Mouse (Mus musculus): ENCODE data around the gene Mast1.

The Mast1 gene

GRCm38 (mm10) chr8:84944478-84945160 is 7.5 kb upstream of the Mast1 start:
- no peak for DNase-seq (ENCODE audit: extremely low spot score, low read depth, low spot score)

DNA sequence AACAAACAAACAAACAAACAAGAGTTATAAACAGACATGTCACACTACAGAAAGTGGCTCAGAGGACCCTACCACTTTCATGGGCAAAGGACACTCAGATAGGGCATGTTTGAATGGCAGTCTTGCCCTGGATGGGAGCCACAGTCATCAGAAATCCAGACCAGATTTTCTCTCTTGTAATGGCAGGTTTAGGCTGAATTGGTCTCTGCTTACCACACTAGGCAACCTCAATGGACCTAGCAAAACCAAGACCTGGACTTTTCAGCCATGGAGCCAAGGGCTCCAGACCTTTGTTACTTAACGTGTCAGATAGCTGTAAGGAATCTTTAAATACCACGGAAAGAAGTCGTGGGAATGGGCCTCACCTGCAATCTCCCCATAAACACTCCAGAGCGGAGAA is 6.5 kb upstream of the Mast1 start:
- DNase-seq (ENCODE audit: extremely low spot score, low read depth, low spot score), result no peak

GRCm38 (mm10) chr8:84937620-84938485 is 694 bp upstream of the Mast1 start:
- DNase-seq (ENCODE audit: extremely low spot score, low read depth, low spot score), result no peak

GRCm38 (mm10) chr8:84936041-84936961 is 858 bp downstream of the Mast1 start:
- DNase-seq (ENCODE audit: extremely low spot score, low read depth, low spot score), result no peak

GRCm38 (mm10) chr8:84935489-84935888 is 1.7 kb downstream of the Mast1 start:
- no peak for DNase-seq (ENCODE audit: extremely low spot score, low read depth, low spot score)

- DNase-seq (ENCODE audit: extremely low spot score, low read depth, low spot score), result no peak
Observed at GRCm38 (mm10) chr8:84934860-84935259, 2.3 kb downstream of the Mast1 start.

DNA sequence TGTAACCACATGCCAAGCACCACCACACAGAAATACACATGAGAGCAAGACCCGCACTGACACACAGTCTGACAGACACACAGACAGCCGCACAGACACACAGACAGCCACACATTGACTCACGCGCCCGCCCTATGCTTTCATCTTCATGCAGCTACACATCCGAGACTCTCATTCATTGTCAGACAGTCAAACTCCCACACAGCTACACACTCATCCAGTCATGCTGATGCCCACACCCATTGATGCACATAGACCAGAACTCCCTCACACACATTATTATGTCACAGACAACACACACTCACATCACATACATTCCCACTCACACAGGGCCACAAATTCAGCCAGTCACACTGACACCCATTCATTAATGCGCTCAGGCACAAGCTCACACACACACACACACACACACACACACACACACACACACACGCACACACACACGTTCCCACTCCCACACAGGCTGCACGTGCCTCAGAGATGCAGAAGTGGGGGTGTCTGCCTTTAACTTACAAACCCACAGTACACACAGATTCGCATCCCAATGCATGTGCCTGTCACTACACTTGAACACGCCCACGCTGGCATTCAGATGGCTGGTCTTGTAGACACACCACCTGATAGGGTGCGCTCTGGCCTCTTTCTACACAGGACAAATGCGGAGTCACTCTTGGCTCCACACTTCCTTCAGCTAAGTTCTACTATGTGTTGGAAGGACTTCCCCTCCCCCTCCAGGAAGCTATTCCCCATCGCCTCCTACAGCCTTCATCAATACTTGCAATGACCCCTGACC is 3.2 kb downstream of the Mast1 start:
- no peak for DNase-seq (ENCODE audit: extremely low spot score, low read depth, low spot score)

DNA sequence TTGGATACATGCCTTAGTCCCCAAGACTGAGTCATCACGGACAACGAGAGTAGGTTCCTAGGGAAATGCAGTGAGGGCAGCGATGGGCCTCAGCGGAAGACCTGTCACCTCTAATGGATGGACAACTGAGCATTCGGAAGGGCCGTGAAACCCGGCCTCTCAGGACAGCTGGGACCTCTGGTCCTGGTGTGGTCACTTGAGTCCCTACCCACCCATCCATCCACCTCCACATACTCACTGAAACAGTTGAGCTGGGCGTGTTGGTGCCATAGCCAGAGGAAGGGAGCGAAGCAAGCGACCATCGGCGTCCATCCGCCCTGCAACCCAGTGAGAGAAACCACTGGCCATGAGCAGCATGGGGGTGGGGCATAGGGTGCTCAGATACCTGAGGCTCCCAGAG is 6.6 kb downstream of the Mast1 start:
- DNase-seq (ENCODE audit: extremely low spot score, low read depth, low spot score), result no peak

GRCm38 (mm10) chr8:84928456-84929306 is 8.5 kb downstream of the Mast1 start:
- no peak for DNase-seq (ENCODE audit: extremely low spot score, low read depth, low spot score)

DNA sequence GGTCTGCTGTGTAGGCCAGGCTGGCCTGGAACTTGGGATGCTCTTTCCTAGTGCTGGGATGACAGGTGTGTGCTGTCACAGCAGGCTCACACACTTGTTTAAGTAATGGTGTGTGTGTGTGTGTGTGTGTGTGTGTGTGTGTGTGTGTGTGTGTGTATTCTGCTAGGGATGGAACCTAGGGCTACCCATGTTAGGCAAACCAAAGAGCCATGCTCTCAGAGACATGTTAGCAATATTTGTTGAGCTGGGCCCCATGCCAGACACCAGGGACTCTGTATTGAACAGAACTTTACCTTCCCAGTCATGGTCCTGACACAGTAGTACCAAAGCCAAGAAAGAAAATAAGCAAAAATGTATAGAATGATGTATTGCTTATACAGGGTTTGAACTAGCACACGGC is 9.6 kb downstream of the Mast1 start:
- DNase-seq (ENCODE audit: extremely low spot score, low read depth, low spot score), result no peak

DNA sequence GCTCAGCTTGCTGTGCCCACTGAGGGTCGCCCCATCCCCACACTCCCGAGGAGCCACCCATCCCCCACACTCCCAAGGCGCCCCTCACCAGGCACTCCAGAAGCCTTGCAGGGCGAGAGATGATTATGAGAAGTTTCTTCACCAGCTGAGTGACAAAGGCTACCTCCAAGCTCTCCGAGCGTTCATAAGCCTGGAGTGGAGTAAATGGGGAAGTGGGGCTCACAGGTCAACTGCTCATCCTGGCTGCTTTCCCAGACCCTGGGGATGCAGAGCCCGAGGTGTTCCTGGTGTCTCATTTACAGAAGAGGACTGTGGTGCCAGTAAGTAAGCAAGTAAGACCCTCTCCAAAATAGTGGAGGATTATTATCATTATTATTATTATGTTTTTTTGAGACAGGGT is 11.6 kb downstream of the Mast1 start:
- DNase-seq (ENCODE audit: extremely low spot score, low read depth, low spot score), result no peak

DNA sequence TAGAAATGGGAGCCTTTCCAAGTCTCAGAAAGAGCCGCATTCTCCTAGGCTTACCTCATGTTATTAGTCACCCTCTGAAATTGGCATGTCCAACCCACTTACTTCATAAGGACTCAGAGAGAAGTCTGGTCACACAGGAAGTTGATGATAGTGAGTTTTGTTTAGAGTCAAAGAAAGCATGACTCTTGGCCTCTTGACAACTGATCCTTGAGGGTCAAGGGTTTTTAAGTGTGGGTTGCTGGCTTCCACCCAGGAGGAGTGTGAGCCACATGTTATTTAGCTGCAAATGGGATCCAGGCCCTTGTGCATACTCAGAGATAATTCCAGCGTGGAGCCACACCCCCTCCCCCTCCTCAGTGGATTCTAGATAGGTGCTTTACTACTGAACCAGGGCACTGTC is 15.6 kb downstream of the Mast1 start:
- no peak for DNase-seq (ENCODE audit: extremely low spot score, low read depth, low spot score)

DNA sequence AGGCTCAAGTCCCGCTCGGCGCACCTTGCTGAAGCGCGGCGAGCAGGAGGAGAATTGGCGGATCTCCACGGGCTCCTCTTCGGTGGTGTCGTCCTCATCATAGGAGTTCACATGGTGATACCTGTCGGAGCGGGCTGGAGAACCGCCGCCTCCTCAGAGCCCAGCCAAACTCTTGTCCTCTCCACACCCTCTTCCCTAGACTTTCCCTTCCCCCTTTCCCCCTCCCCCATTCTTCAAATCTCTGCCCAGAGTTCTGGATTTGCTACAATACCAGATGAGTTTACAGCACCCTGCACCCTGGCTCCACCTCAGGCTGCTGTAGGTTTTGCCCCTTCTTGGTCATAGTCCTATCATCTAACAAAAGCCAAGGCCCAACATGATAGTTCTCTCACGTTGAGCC is 18.5 kb downstream of the Mast1 start:
- no peak for DNase-seq (ENCODE audit: extremely low spot score, low read depth, low spot score)

GRCm38 (mm10) chr8:84917781-84918180 is 19.4 kb downstream of the Mast1 start:
- DNase-seq (ENCODE audit: extremely low spot score, low read depth, low spot score), result no peak

DNA sequence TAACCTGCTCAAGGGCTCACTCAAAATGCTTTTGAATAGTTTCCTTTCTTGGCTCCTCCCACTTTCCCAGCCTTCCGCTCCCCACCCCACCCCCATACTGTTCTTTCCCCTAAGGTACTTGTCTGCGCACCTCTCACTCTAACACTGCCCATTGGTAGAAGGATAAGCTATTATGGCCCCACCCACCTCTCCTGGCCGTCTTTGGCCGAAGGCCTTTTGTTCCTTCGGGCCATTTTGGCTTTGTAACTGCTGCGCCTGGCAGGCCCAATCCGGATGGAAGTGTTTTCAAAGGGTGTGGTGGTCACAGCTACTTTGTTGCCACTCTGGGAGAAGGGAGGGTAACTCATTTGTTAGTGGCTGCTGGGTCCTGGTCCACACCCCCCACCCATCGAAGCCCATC is 21.9 kb downstream of the Mast1 start:
- no peak for DNase-seq (ENCODE audit: extremely low spot score, low read depth, low spot score)

DNA sequence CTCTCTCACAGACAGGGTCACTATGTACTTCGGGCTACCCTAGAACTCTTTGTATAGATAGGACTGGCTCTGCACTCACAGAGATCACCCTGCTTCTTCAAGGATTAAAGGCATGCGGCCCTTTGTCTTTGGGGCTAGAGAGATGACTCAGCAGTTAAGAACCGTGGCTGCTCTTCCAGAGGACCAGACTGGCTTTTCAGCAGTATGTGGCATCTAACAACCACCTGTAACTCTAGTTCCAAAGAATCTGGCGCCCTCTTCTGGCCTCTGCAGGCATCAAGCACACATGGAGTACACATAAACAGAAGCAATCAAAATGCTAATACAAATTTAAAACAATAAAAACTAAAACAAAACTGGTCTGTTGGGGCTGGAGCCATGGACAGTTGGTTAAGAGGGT is 23.2 kb downstream of the Mast1 start:
- no peak for DNase-seq (ENCODE audit: extremely low spot score, low read depth, low spot score)

- DNase-seq (ENCODE audit: extremely low spot score, low read depth, low spot score), result no peak
Observed at GRCm38 (mm10) chr8:84913502-84913900, 23.7 kb downstream of the Mast1 start.

DNA sequence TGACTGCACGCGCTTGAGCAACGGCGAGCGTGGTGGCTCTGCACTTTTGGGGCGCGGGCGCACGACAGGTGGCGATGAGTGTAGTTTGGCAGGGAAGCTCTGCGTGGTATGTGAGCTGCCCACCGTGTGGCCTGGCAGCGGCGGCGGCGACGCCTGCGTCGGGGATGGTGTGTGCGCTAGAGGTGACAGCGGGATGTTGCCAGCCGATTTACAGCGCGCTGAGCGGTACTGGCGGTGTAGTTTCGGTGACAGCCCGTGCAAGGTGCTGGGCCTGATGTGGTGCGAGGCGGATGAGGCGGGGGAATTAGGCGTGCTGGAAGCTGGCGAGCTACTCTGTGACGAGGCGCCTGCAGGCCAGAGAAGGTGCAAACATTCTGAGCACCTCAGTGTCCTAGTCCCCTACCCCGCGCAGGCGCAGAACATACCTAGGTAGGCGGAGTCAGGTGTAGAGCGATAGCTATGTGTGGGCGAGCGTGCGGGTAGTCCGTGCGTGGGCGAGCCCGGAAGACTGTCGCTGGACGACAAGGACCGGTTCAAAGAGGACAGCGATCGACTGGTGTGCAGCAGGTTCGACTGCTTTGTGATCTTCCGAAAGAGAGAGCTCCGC is 24.2 kb downstream of the Mast1 start:
- DNase-seq (ENCODE audit: extremely low spot score, low read depth, low spot score), result no peak

DNA sequence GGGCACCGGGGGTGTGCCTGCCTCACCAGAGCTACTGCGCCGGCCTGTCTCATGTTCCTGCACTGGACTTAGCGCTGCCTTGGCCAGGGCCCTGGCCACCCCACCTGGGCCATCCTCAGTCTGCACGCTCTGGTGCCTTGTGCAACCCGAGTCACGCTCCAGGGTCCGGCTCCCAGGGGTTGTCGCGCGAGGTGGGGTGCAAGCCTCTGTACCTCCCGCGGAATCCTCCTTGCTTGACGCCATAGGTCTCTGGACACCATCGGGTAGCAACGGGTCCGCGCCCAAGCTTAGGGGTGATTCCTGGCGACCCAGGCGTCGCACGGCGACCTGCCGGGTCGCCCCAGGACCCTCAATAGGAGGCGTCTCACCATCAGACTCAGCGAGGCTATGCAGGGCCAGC is 24.8 kb downstream of the Mast1 start:
- DNase-seq (ENCODE audit: extremely low spot score, low read depth, low spot score), result no peak

Data from hindlimb bud, embryonic 11.5 days (tissue).